Mouse (Mus musculus) adrenal gland, postnatal 36 days (tissue): ENCODE measurements around the gene B4galnt3. TPM values are rescaled to one million over a fixed set of nuclear protein-coding genes. Genes with fewer than 3 reads are reported as not detected.

Experiments
- DNase-seq, 2 experiments: peaks; one replicate each; pipeline ENCODE4 v3.0.0; 2021; ENCODE audit warnings: mixed read lengths in 1 of 2
- total RNA-seq, 2 experiments: library from RNA; stranded (reverse); gene quantifications; 2 replicates each; pipeline ENCODE4 v1.2.3; 2021

The B4galnt3 gene
- total RNA-seq, 2 experiments from 2014 or later: 7.4 to 8.9 TPM

- no peak for DNase-seq
These were observed 107.8 kb downstream of the B4galnt3 start for GRCm38 (mm10) chr6:120186594-120186993.

GRCm38 (mm10) chr6:120185756-120186155 is 108.6 kb downstream of the B4galnt3 start:
- DNase-seq: no peak

GRCm38 (mm10) chr6:120185012-120185730 is 109.2 kb downstream of the B4galnt3 start:
- DNase-seq: no peak

- DNase-seq: no peak
These were observed 110.6 kb downstream of the B4galnt3 start for GRCm38 (mm10) chr6:120183771-120184170.

GRCm38 (mm10) chr6:120182160-120182559 is 112.2 kb downstream of the B4galnt3 start:
- no peak for DNase-seq

GRCm38 (mm10) chr6:120180492-120180891 is 113.9 kb downstream of the B4galnt3 start:
- DNase-seq: no peak

- no peak for DNase-seq
These were observed 114.6 kb downstream of the B4galnt3 start for GRCm38 (mm10) chr6:120179756-120180206.

GRCm38 (mm10) chr6:120179044-120179755 is 115.2 kb downstream of the B4galnt3 start:
- no peak for DNase-seq

- DNase-seq: no peak
These were observed 118.7 kb downstream of the B4galnt3 start for GRCm38 (mm10) chr6:120175650-120176049.

- DNase-seq: no peak
These were observed 119.7 kb downstream of the B4galnt3 start for GRCm38 (mm10) chr6:120174602-120175115.

- DNase-seq: no peak
These were observed 120.2 kb downstream of the B4galnt3 start for GRCm38 (mm10) chr6:120174028-120174601.

- DNase-seq: no peak
These were observed 121.9 kb downstream of the B4galnt3 start for GRCm38 (mm10) chr6:120172294-120173017.

- DNase-seq: no peak
These were observed 126.8 kb downstream of the B4galnt3 start for GRCm38 (mm10) chr6:120167574-120167973.

- DNase-seq: no peak
These were observed 129.6 kb downstream of the B4galnt3 start for GRCm38 (mm10) chr6:120164765-120165164.

GRCm38 (mm10) chr6:120162928-120163327 is 131.4 kb downstream of the B4galnt3 start:
- no peak for DNase-seq

GRCm38 (mm10) chr6:120159133-120159901 is 135.0 kb downstream of the B4galnt3 start:
- DNase-seq: peak; percentile 20 to 33

- no peak for DNase-seq
These were observed 136.9 kb downstream of the B4galnt3 start for GRCm38 (mm10) chr6:120157479-120157878.

GRCm38 (mm10) chr6:120155510-120155909 is 138.8 kb downstream of the B4galnt3 start:
- no peak for DNase-seq

GRCm38 (mm10) chr6:120154526-120155309 is 139.6 kb downstream of the B4galnt3 start:
- no peak for DNase-seq
